Mouse (Mus musculus): ENCODE results near the gene Nrf1.
A peak's percentile ranks its signal among the peaks of the same experiment; 100 is the strongest.

DNA sequence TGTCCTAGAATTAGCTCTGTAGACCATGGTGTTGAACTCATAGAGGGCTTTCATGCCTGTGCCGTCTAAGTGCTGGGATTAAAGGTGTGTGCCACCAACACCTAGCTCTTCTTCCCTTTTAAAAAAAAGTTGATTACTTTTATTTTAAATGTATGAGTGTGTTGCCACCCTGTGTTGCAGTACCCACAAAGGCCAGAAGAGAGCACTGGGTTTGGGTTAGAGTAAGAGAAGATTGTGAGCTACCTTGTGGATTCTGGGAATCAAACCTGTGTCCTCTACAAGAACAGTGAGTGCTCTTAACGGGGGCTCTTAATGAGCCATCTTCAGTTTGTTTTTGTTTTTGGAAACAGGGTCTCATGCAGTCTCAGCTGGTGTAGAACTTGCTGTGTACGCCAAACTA lies 24.7 kb downstream of the Nrf1 start:
- TF ChIP-seq CTCF (IDR thresholded peaks at IDR 0.05; ENCODE audit: low read depth) (peak; percentile 38; the same call in 1 of the 2 replicates), EP300 (IDR thresholded peaks at IDR 0.05; ENCODE audit: low read depth) (no peak)

All from liver, embryonic 14.5 days (tissue).